Mouse (Mus musculus): ENCODE data around the gene 1500011B03Rik. TPM values are rescaled to one million over a fixed set of nuclear protein-coding genes. Genes with fewer than 3 reads are reported as not detected.

The 1500011B03Rik gene
- polyA plus RNA-seq, 1 experiment from 2014 or later = 302 TPM

DNA sequence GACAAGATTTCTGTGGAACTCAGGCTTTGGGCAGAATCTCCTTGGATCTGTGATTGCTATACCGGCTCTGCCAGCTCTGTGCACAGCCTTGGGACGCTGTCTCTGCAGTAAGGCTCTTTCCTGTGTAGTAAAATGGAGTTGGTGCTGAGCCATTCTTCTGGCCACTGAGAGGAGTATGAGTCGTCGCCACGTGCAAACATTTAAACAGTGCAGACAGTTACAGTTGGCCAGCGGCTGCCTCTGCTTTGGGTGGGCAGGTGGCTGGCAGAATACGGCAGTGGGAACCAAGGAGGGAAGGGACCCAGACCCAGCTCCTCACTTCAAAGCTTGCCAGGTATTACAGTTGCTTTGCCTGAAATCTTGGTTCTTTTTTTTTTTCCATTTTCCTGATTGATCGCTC lies 26.0 kb downstream of the 1500011B03Rik start:
- Histone ChIP-seq H3K9me3 (replicated peaks) (no peaks in the 10 kb centered on the region), H3K36me3 (peaks cover 60% of the 10 kb centered on the region), H3K4me3 (replicated peaks) (no peak overlapping the region), H3K4me2 (no peak overlapping the region), H3K27ac (replicated peaks) (no peak overlapping the region), H3K9ac (replicated peaks) (no peak overlapping the region), H3K4me1 (peaks cover 23% of the 10 kb centered on the region), H3K27me3 (replicated peaks) (no peaks in the 10 kb centered on the region)
- 79% methylated on average over 8 of the region's 8 CpGs for WGBS
- ATAC-seq (ENCODE audit: low FRiP score) = no peak

DNA sequence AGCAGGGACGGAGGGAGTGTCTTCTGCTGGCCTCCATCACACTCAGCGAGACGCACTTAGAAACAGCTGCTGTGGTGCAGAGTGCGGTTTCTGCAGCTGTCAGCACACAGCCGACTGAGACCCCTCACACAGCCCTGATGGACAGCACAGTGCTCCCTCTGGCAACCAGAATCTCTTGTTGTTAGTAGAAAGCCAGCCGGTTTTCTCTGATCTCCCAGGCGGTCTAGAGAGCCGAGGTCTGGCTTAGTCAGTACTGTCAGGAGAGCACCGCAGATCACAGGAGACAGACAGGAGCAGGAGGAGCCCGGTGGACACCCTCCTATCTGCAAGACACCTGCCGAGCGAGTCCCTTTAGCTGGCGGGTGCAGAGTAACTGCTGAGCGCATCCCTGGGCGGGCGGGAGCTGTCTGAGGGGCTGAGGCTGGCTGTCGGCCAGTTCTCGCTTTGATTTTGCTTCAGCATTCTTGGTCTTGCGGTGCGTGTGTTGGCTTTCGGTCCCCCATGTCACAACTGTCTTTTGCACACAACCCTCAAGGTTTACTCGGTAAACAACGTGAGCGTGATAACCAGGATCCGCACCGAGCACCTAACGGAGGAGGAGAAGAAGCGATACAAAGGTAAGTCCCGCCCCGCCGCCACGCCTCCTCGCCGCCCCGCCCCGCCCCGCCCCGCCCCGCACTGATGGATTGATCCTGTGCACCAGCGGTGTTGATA lies 26.8 kb downstream of the 1500011B03Rik start:
- 5% methylated on average over 40 of the region's 40 CpGs for WGBS
- no peaks in the 10 kb centered on the region for H3K27me3 ChIP-seq (replicated peaks)
- H3K4me1 ChIP-seq = peaks cover 23% of the 10 kb centered on the region
- peak overlapping the region; percentile 72 for H3K27ac ChIP-seq (replicated peaks)
- ATAC-seq (ENCODE audit: low FRiP score) = 0 out of 2 replicates have a peak, but pooled peaks have one; percentile 34
- peak overlapping the region; percentile 59 for H3K4me2 ChIP-seq
- H3K9me3 ChIP-seq (replicated peaks) = no peaks in the 10 kb centered on the region
- peaks cover 60% of the 10 kb centered on the region for H3K36me3 ChIP-seq
- H3K9ac ChIP-seq (replicated peaks) = peak overlapping the region; percentile 21; the same call in 1 of the 2 replicates
- H3K4me3 ChIP-seq (replicated peaks) = peak overlapping the region; percentile 29

DNA sequence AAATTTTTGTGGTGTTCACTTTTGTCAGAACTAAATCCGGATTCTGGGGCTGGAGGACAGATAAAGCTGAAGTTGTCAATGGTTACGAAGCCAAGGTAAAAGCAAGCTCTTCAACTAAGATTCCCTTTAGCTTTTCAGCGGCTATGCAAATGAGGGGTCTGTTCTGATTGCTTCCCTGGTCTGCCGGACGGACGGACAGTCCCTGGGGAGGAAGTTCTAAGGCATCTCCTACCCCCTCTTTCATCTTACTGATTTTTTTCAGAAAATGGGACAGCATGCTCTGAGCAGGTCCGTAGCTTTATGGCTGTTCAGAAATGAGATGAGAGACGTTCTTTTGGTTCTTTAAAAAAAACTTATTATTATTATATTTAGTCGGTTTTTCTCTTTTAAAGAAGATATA lies 27.6 kb downstream of the 1500011B03Rik start:
- no peak overlapping the region for H3K9ac ChIP-seq (replicated peaks)
- ATAC-seq (ENCODE audit: low FRiP score) = no peak
- H3K27me3 ChIP-seq (replicated peaks) = no peaks in the 10 kb centered on the region
- peaks cover 23% of the 10 kb centered on the region for H3K4me1 ChIP-seq
- no peak overlapping the region for H3K27ac ChIP-seq (replicated peaks)
- no peak overlapping the region for H3K4me2 ChIP-seq
- no peaks in the 10 kb centered on the region for H3K9me3 ChIP-seq (replicated peaks)
- H3K36me3 ChIP-seq = peaks cover 66% of the 10 kb centered on the region
- H3K4me3 ChIP-seq (replicated peaks) = no peak overlapping the region
- 48% methylated on average over 9 of the region's 9 CpGs for WGBS

DNA sequence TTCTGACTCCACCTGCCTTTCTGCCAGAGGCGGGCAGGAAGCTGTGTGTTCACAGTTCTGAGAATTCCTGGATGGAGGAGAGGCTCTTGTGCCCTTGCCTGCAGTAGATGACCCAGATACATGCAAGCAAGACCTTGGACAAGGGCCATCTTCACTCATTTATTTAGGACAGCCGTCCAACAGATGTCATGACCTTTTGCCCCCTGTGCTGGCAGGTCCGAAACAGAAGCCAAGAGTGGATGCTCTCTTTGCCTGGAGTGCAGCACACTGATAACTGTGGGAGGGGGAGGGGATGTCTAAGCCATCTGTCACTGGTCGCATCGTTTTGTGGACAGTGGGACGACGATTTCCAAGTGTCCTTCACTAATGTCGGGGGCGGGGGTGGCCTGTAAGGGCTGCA lies 28.0 kb downstream of the 1500011B03Rik start:
- ATAC-seq (ENCODE audit: low FRiP score) = no peak
- WGBS = 30% methylated on average over 9 of the region's 9 CpGs
- Histone ChIP-seq H3K27me3 (replicated peaks) (no peaks in the 10 kb centered on the region), H3K9me3 (replicated peaks) (no peaks in the 10 kb centered on the region), H3K36me3 (peaks cover 61% of the 10 kb centered on the region), H3K27ac (replicated peaks) (no peak overlapping the region), H3K4me2 (no peak overlapping the region), H3K9ac (replicated peaks) (no peak overlapping the region), H3K4me1 (peaks cover 23% of the 10 kb centered on the region), H3K4me3 (replicated peaks) (no peak overlapping the region)

DNA sequence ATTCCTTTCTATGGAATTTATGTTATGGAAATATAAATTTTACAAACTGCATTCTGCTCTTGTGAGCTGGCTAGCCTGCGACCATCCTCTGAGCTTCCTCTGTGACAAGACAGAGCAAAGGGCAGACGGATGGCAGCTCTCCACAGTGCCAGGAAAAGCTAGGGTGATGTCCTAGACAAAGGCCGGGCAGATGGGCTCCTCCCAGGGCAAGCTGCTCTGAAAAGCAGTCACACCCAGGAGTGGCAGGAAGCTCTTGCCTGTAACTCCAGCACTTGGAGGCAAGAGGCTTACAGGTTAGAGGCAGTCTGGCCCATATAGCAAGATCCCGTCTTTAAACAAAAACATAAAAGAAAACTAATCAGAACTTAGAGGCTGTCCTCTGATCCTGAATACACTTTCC lies 28.7 kb downstream of the 1500011B03Rik start:
- Histone ChIP-seq H3K4me2 (no peak overlapping the region), H3K27me3 (replicated peaks) (no peaks in the 10 kb centered on the region), H3K27ac (replicated peaks) (no peak overlapping the region), H3K4me3 (replicated peaks) (no peak overlapping the region), H3K9ac (replicated peaks) (no peak overlapping the region), H3K4me1 (peaks cover 23% of the 10 kb centered on the region), H3K36me3 (peaks cover 58% of the 10 kb centered on the region), H3K9me3 (replicated peaks) (no peaks in the 10 kb centered on the region)
- 56% methylated on average over 4 of the region's 4 CpGs for whole genome bisulfite sequencing
- ATAC-seq (ENCODE audit: low FRiP score) = no peak

DNA sequence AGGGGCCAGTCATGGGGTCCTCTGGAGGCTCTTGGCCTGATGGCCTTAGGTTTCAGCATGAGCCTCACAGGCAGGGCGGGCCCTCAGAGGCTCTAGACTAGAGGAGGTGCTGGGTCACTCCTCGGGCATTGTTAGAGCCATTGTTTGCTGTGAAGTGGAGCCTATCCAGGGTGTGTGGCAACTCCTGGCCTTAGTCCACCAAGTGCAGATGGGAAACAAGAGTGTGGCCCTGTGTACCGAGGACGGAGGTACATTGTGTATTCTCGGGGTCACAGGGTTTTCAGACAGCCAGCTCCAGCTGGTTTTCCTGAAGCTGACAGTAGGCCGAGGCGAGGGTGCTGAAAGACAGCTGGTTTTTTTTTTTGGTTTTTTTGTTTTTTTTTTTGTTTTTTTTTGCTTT lies 30.0 kb downstream of the 1500011B03Rik start:
- no peak for ATAC-seq (ENCODE audit: low FRiP score)
- Histone ChIP-seq H3K9me3 (replicated peaks) (no peaks in the 10 kb centered on the region), H3K27me3 (replicated peaks) (no peaks in the 10 kb centered on the region), H3K4me1 (peaks cover 23% of the 10 kb centered on the region), H3K36me3 (peaks cover 56% of the 10 kb centered on the region), H3K4me2 (no peak overlapping the region), H3K27ac (replicated peaks) (no peak overlapping the region), H3K9ac (replicated peaks) (no peak overlapping the region), H3K4me3 (replicated peaks) (no peak overlapping the region)
- 83% methylated on average over 7 of the region's 7 CpGs for WGBS

DNA sequence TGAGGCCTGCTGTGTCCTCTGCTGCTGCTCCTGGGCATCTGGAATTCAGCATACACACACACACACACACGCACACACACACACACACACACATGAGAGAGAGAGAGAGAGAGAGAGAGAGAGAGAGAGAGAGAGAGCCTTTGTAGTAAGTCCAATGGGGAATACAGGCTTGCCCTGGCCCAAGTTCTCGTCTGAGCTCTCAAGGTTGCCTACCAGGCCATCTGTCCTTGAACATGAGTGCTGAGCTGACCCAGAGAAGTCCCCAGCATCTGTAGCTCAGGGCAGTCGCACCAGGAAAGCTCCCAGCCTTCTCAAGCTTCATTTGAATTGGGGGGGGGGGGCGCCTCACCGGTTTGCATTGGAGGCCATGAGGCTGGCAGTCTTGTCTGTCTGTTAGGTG lies 38.1 kb downstream of the 1500011B03Rik start:
- H3K4me3 ChIP-seq (replicated peaks) = no peak overlapping the region
- peaks cover 22% of the 10 kb centered on the region for H3K4me1 ChIP-seq
- H3K9ac ChIP-seq (replicated peaks) = no peak overlapping the region
- H3K27me3 ChIP-seq (replicated peaks) = no peaks in the 10 kb centered on the region
- ATAC-seq (ENCODE audit: low FRiP score) = no peak
- WGBS = 72% methylated on average over 5 of the region's 5 CpGs
- H3K4me2 ChIP-seq = no peak overlapping the region
- no peaks in the 10 kb centered on the region for H3K9me3 ChIP-seq (replicated peaks)
- H3K27ac ChIP-seq (replicated peaks) = no peak overlapping the region
- H3K36me3 ChIP-seq = peaks cover 37% of the 10 kb centered on the region

DNA sequence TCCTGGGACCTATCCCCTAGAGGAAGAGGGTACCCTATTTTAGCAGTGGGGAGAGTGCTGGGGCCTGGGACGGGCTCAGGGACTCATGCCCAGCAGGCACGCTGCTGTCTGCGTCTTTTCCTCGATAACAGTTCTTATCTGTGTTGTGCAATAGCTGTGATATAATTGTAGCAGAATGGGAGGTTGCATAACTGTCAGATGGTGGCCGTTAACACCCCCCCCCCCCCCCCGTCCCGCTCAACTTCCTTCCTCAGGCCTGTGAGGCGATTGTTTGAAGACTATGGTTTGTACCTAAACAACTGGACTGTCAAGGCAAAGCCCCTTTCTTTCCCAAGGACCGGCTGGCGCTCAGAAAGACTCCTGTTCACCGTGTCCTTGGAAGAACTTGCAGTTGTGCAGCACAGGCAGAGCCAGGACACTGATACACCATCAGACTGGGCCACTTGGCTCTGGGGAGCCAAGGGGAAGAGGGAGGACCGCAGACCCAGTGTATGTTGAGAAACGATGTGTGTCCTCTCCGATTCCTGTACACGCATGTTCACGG lies 38.6 kb downstream of the 1500011B03Rik start:
- H3K27me3 ChIP-seq (replicated peaks) = no peaks in the 10 kb centered on the region
- no peak overlapping the region for H3K9ac ChIP-seq (replicated peaks)
- peaks cover 26% of the 10 kb centered on the region for H3K4me1 ChIP-seq
- H3K27ac ChIP-seq (replicated peaks) = no peak overlapping the region
- 84% methylated on average over 16 of the region's 16 CpGs for WGBS
- no peak overlapping the region for H3K4me3 ChIP-seq (replicated peaks)
- peaks cover 36% of the 10 kb centered on the region for H3K36me3 ChIP-seq
- no peaks in the 10 kb centered on the region for H3K9me3 ChIP-seq (replicated peaks)
- no peak overlapping the region for H3K4me2 ChIP-seq
- ATAC-seq (ENCODE audit: low FRiP score) = no peak

DNA sequence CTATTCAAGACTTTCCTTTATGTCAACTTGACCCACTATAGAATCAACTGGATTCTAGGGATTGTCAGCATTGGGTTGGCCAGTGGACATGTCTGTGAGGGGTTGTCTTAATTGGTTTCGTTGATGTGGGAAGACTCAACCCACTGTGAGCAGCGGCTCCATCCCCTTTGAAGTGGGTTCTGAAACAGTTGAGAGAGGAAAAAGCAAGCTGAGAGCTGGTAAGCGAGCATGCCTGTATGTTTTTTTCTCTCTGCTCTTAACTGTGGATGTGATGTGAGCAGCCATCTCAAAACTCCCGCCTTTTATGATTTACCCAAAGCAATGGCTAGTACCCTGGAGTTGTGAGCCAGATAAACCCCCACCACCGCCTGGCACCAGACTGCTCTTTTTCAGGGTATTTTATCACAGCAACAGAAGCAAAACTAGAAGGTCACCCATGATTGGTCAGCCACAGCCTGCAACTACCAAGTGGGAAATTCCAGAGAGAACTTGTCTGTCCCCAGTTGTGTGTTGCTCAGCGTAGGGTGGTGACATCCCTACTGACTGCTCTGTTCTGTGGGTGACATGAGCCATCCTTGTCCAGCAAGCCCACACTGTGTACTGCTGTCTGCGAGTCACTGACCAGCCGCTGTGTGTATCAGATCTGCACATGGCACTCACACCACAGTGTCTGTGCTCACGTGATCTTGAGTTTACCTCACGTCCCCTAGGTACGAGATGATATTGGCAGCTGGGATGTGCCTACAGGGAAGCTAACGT lies 39.7 kb downstream of the 1500011B03Rik start:
- WGBS = 84% methylated on average over 12 of the region's 12 CpGs

DNA sequence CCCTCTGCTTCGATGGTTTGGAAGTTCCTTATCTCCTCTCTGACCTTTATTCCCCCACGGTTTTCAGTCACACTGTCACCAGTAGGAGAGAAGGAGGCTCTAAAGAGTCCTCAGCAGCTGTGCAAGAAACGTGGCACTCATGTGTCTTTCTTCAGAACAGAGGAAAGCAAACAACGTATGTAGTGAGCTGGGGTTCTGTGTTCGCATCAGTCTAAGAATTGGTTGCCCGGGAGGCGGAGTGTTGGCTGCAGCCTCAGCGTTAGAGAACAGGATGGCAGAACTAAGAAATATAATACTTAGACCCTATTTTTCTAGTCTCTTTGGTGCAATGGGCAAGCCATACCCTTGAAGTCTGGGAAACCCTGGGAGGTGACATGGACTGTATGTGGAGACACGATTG lies 40.3 kb downstream of the 1500011B03Rik start:
- Histone ChIP-seq H3K4me1 (peaks cover 34% of the 10 kb centered on the region), H3K4me3 (replicated peaks) (no peak overlapping the region), H3K27ac (replicated peaks) (no peak overlapping the region), H3K9me3 (replicated peaks) (no peaks in the 10 kb centered on the region), H3K27me3 (replicated peaks) (no peaks in the 10 kb centered on the region), H3K36me3 (peaks cover 21% of the 10 kb centered on the region), H3K4me2 (no peak overlapping the region), H3K9ac (replicated peaks) (no peak overlapping the region)
- no peak for ATAC-seq (ENCODE audit: low FRiP score)
- 87% methylated on average over 9 of the region's 9 CpGs for whole genome bisulfite sequencing

More for the DNA sequence above, 39.7 kb downstream of the 1500011B03Rik start:
- Histone ChIP-seq H3K9ac (replicated peaks) (no peak overlapping the region), H3K27ac (replicated peaks) (no peak overlapping the region), H3K27me3 (replicated peaks) (no peaks in the 10 kb centered on the region), H3K36me3 (peaks cover 26% of the 10 kb centered on the region), H3K4me1 (peaks cover 28% of the 10 kb centered on the region), H3K9me3 (replicated peaks) (no peaks in the 10 kb centered on the region), H3K4me3 (replicated peaks) (no peak overlapping the region), H3K4me2 (no peak overlapping the region)
- no peak for ATAC-seq (ENCODE audit: low FRiP score)

DNA sequence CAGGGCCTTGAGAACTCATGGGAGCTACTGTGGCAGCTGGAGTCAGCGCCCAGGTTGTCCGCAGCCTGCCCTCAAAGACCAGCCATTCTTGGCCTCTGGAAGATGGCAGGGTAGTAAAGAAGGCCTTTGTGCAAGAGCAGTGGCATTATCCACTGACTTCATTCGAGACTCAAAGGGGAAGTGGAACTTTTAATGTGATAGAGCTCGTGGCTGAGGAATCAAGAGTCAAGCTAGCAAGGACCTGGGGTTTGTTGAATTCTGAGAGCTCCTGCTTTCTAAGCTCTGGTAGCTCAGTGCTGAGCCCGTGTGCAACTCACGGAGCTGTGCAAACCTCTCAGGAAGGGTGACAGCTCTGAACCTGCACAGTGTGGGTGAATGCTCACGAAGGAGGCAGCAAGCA lies 42.4 kb downstream of the 1500011B03Rik start:
- Histone ChIP-seq H3K4me2 (no peak overlapping the region), H3K27me3 (replicated peaks) (no peaks in the 10 kb centered on the region), H3K36me3 (peaks cover under 1% of the 10 kb centered on the region; the same call in 1 of the 2 replicates), H3K9ac (replicated peaks) (no peak overlapping the region), H3K4me3 (replicated peaks) (no peak overlapping the region), H3K9me3 (replicated peaks) (no peaks in the 10 kb centered on the region), H3K27ac (replicated peaks) (no peak overlapping the region), H3K4me1 (peaks cover 54% of the 10 kb centered on the region)
- 78% methylated on average over 7 of the region's 7 CpGs for WGBS
- no peak for ATAC-seq (ENCODE audit: low FRiP score)
